Mouse (Mus musculus) lung, postnatal 0 days (tissue): Measurements from ENCODE around the gene Zfpl1.
"Not testable (repeated sequence)": the region's sequence is repeated elsewhere in the genome, so short reads cannot be mapped to it uniquely, and the experiment has no call there.

Source experiments
- CTCF ChIP-seq: IDR thresholded peaks from 2 replicates; pipeline ENCODE4 v1.5.1; 2016; ENCODE audit warnings: antibody characterized with exemption, mild to moderate bottlenecking
- EP300 ChIP-seq: IDR thresholded peaks from 2 replicates; pipeline ENCODE4 v1.6.1; 2016; ENCODE audit warnings: antibody characterized with exemption, mild to moderate bottlenecking, control low read depth

GRCm38 (mm10) chr19:6130414-6131128 is 45.8 kb upstream of the Zfpl1 start:
- not testable (repeated sequence) for TF ChIP-seq CTCF
- peak; percentile 39 for TF ChIP-seq EP300
